Mouse (Mus musculus) left cerebral cortex, adult 9 months (tissue): Measurements from ENCODE around the gene Terf2ip.

Source experiments
- DNase-seq, 2 experiments: peaks; one replicate each; pipeline ENCODE4 v3.0.0; 2022; ENCODE audit warnings: low spot score in 2 of 2

Gene Terf2ip

GRCm38 (mm10) chr8:112010997-112011815, at the start of gene Terf2ip, which contains the start of gene Kars:
Terf2ip (plus strand) TSS chr8:112011398.
Kars (minus strand) TSS chr8:112011323.
- peak; percentile 78 to 90 for DNase-seq

- DNase-seq = no peak
These were observed 48.6 kb upstream of the Terf2ip start for GRCm38 (mm10) chr8:111962589-111962988.

GRCm38 (mm10) chr8:111963091-111963490, 48.1 kb upstream of the Terf2ip start:
- no peak for DNase-seq

GRCm38 (mm10) chr8:111963546-111963945, 47.7 kb upstream of the Terf2ip start:
- DNase-seq = no peak

GRCm38 (mm10) chr8:111964351-111964750, 46.8 kb upstream of the Terf2ip start:
- no peak for DNase-seq

GRCm38 (mm10) chr8:111964849-111965561, 46.2 kb upstream of the Terf2ip start:
- DNase-seq = no peak

- no peak for DNase-seq
These were observed 43.8 kb upstream of the Terf2ip start for GRCm38 (mm10) chr8:111967246-111967870.

- no peak for DNase-seq
These were observed 42.7 kb upstream of the Terf2ip start for GRCm38 (mm10) chr8:111968541-111968940.

GRCm38 (mm10) chr8:111968991-111969390, 42.2 kb upstream of the Terf2ip start:
- no peak for DNase-seq

- DNase-seq = no peak
These were observed 37.1 kb upstream of the Terf2ip start for GRCm38 (mm10) chr8:111974138-111974537.

GRCm38 (mm10) chr8:111975706-111976105, 35.5 kb upstream of the Terf2ip start:
- no peak for DNase-seq

GRCm38 (mm10) chr8:111976326-111976725, 34.9 kb upstream of the Terf2ip start:
- no peak for DNase-seq

GRCm38 (mm10) chr8:111978147-111978546, 33.1 kb upstream of the Terf2ip start:
- no peak for DNase-seq

- no peak for DNase-seq
These were observed 29.1 kb upstream of the Terf2ip start for GRCm38 (mm10) chr8:111982116-111982515.

GRCm38 (mm10) chr8:111984511-111984910, 26.7 kb upstream of the Terf2ip start:
- peak; percentile 36 to 37 for DNase-seq

GRCm38 (mm10) chr8:111989911-111990310, 21.3 kb upstream of the Terf2ip start:
- peak in 1 of 2 experiments; percentile 78 for DNase-seq

- DNase-seq = no peak
These were observed 19.9 kb upstream of the Terf2ip start for GRCm38 (mm10) chr8:111991278-111991677.

- peak; percentile 59 to 84 for DNase-seq
These were observed 19.0 kb upstream of the Terf2ip start, which contains the start of gene Adat1 for GRCm38 (mm10) chr8:111992013-111992702. Adat1 (minus strand) TSS chr8:111992302.

- DNase-seq = no peak
These were observed 18.5 kb upstream of the Terf2ip start for GRCm38 (mm10) chr8:111992703-111993039.

GRCm38 (mm10) chr8:112004754-112005153, 6.4 kb upstream of the Terf2ip start:
- DNase-seq = no peak

- DNase-seq = peak in 1 of 2 experiments; percentile 42
These were observed 5.6 kb upstream of the Terf2ip start for GRCm38 (mm10) chr8:112005601-112006000.

GRCm38 (mm10) chr8:112007669-112008068, 3.5 kb upstream of the Terf2ip start:
- DNase-seq = no peak
